Mouse (Mus musculus): ENCODE results near the gene Utp14a.
A peak's percentile ranks its signal among the peaks of the same experiment; 100 is the strongest.
"Not testable (repeated sequence)": the region's sequence is repeated elsewhere in the genome, so short reads cannot be mapped to it uniquely, and the experiment has no call there.

Utp14a gene

GRCm38 (mm10) chrX:48256468-48257007, at the start of gene Utp14a:
Gene Utp14a, plus strand, starts transcription at chrX:48256862.
- DNase-seq, result peak; percentile 97

GRCm38 (mm10) chrX:48207761-48208487, 48.7 kb upstream of the Utp14a start:
- DNase-seq, result peak; percentile 67

- DNase-seq, result peak; percentile 93
These were observed 48.0 kb upstream of the Utp14a start, which contains the start of gene Zdhhc9 for GRCm38 (mm10) chrX:48208519-48209185. Gene Zdhhc9, minus strand, starts transcription at chrX:48208878.

- DNase-seq, result not testable (repeated sequence)
These were observed 46.9 kb upstream of the Utp14a start for GRCm38 (mm10) chrX:48209746-48210145.

- no peak for DNase-seq
These were observed 37.2 kb upstream of the Utp14a start for GRCm38 (mm10) chrX:48219468-48219867.

- no peak for DNase-seq
These were observed 34.0 kb upstream of the Utp14a start for GRCm38 (mm10) chrX:48222706-48223105.

- DNase-seq, result no peak
These were observed 30.4 kb upstream of the Utp14a start for GRCm38 (mm10) chrX:48226225-48226624.

- no peak for DNase-seq
These were observed 22.2 kb upstream of the Utp14a start for GRCm38 (mm10) chrX:48234417-48234816.

GRCm38 (mm10) chrX:48255830-48256428, 733 bp upstream of the Utp14a start:
- peak; percentile 26 for DNase-seq

- DNase-seq, result no peak
These were observed 349 bp downstream of the Utp14a start for GRCm38 (mm10) chrX:48257011-48257410.

GRCm38 (mm10) chrX:48271671-48272070, 15.0 kb downstream of the Utp14a start:
- no peak for DNase-seq

- no peak for DNase-seq
These were observed 18.0 kb downstream of the Utp14a start for GRCm38 (mm10) chrX:48274634-48275033.

GRCm38 (mm10) chrX:48278103-48278502, 21.4 kb downstream of the Utp14a start:
- DNase-seq, result peak; percentile 58

- DNase-seq, result peak; percentile 94
These were observed 27.8 kb downstream of the Utp14a start for GRCm38 (mm10) chrX:48284386-48285005.

GRCm38 (mm10) chrX:48285006-48285650, 28.5 kb downstream of the Utp14a start:
- peak; percentile 95 for DNase-seq

- DNase-seq, result no peak
These were observed 29.0 kb downstream of the Utp14a start for GRCm38 (mm10) chrX:48285651-48286021.

GRCm38 (mm10) chrX:48286488-48286887, 29.8 kb downstream of the Utp14a start:
- peak; percentile 18 for DNase-seq

- no peak for DNase-seq
These were observed 31.3 kb downstream of the Utp14a start for GRCm38 (mm10) chrX:48288008-48288407.

- no peak for DNase-seq
These were observed 34.8 kb downstream of the Utp14a start for GRCm38 (mm10) chrX:48291413-48291812.

- no peak for DNase-seq
These were observed 48.7 kb downstream of the Utp14a start for GRCm38 (mm10) chrX:48305356-48305755.

- peak; percentile 31 for DNase-seq
These were observed 54.2 kb downstream of the Utp14a start for GRCm38 (mm10) chrX:48310706-48311517.

GRCm38 (mm10) chrX:48311727-48312126, 55.1 kb downstream of the Utp14a start:
- no peak for DNase-seq

Data from retina, postnatal 1 day (tissue).